17 mouse cellular contexts compared by ENCODE assay signal in genomic region chr6:106078071-106078603, GRCm38 (mm10).
A peak's percentile ranks its signal among the peaks of the same experiment; 100 is the strongest.
DNase-seq lines count a peak whose midpoint lies in the region; ATAC-seq and TF ChIP-seq lines count a peak whose summit lies in the region.
"Had no signal": no experiment of that assay in that cellular context is flagged by ENCODE, and none has a peak within 500 bp of the region (broad histone marks: within the 10 kb centered on the region; RNA-seq: fewer than 3 reads in every experiment).

No protein-coding gene starts in this region.

- peak; percentile 3 for DNase-seq in embryo, embryonic 11 days
- DNase-seq in embryo, embryonic 9.5 days (ENCODE audit: extremely low spot score), result no peak
- DNase-seq in liver, adult 2 months (ENCODE audit: extremely low read depth, low read depth, low spot score), result peak; percentile 2
- DNase-seq in liver, embryonic 11.5 days (ENCODE audit: low spot score), result no peak
- no peak for DNase-seq in heart, adult 11 months
- no peak for DNase-seq in thymus, postnatal 0 days (ENCODE audit: low spot score)
- DNase-seq: adrenal gland, adult 2 months; cerebellum, postnatal 14 days; heart, adult 18-20 months; kidney, postnatal 36 days; layer of hippocampus, postnatal 36 days; lung, adult 18-20 months; spleen, adult 18-20 months; thymus, postnatal 25 days had no signal

- no peak for TF ChIP-seq CTCF in liver, adult 2 months (IDR thresholded peaks at IDR 0.05; ENCODE audit: low read depth, low read length)

- ATAC-seq in liver, embryonic 11.5 days (replicated peaks; ENCODE audit: low FRiP score), result no peak
- peak; percentile 52; the same call in 1 of the 2 replicates for ATAC-seq in hindbrain, embryonic 16.5 days
- peak; percentile 45; the same call in 1 of the 2 replicates for ATAC-seq in neural tube, embryonic 15.5 days (ENCODE audit: low FRiP score)

- H3K4me2 ChIP-seq in liver, embryonic 11.5 days, result no peak overlapping the region
- H3K4me2 ChIP-seq in hindbrain, embryonic 16.5 days (ENCODE audit: low read length), result no peak overlapping the region
- H3K4me2 ChIP-seq in neural tube, embryonic 15.5 days, result no peak overlapping the region

- H3K9me3 ChIP-seq in liver, embryonic 11.5 days (ENCODE audit: control insufficient read depth, low read length), result no peaks in the 10 kb centered on the region
- H3K9me3 ChIP-seq in hindbrain, embryonic 16.5 days (ENCODE audit: control insufficient read depth, low read length), result no peaks in the 10 kb centered on the region
- H3K9me3 ChIP-seq in neural tube, embryonic 15.5 days (replicated peaks), result no peaks in the 10 kb centered on the region

- H3K4me3 ChIP-seq in liver, adult 2 months (ENCODE audit: insufficient read depth, low read depth, low read length), result no peak overlapping the region
- H3K4me3 ChIP-seq in liver, embryonic 11.5 days (ENCODE audit: low read depth, low read length), result no peak overlapping the region
- H3K4me3 ChIP-seq in hindbrain, embryonic 16.5 days (ENCODE audit: low read length), result no peak overlapping the region
- H3K4me3 ChIP-seq in neural tube, embryonic 15.5 days (replicated peaks), result no peak overlapping the region
- H3K4me3 ChIP-seq: myocyte had no signal

- WGBS in liver, adult 2 months, result 65% methylated on average over 4 of the region's 4 CpGs
- WGBS in liver, embryonic 11.5 days, result 84% methylated on average over 4 of the region's 4 CpGs
- WGBS in hindbrain, embryonic 16.5 days, result 25% methylated on average over 4 of the region's 4 CpGs
- WGBS in neural tube, embryonic 15.5 days, result 22% methylated on average over 4 of the region's 4 CpGs

- TF ChIP-seq POLR2A in liver, adult 2 months (IDR thresholded peaks at IDR 0.05; ENCODE audit: extremely low read depth, insufficient read depth, low read length), result no peak

- H3K79me2 ChIP-seq in liver, adult 2 months (ENCODE audit: control insufficient read depth, insufficient read depth, low read length), result no peaks in the 10 kb centered on the region

- H3K4me1 ChIP-seq in liver, adult 2 months (ENCODE audit: control insufficient read depth, insufficient read depth, low read length), result no peaks in the 10 kb centered on the region
- H3K4me1 ChIP-seq in liver, embryonic 11.5 days (replicated peaks; ENCODE audit: control insufficient read depth, insufficient read depth, low read length), result no peaks in the 10 kb centered on the region
- H3K4me1 ChIP-seq in hindbrain, embryonic 16.5 days (ENCODE audit: control insufficient read depth, insufficient read depth, low read depth, low read length), result no peaks in the 10 kb centered on the region; the same call in 1 of the 2 replicates
- H3K4me1 ChIP-seq in neural tube, embryonic 15.5 days, result 0 out of 2 replicates have a peak, but pooled peaks cover 4% of the 10 kb centered on the region

- no peak overlapping the region for H3K27ac ChIP-seq in liver, adult 2 months (replicated peaks; ENCODE audit: insufficient read depth, low read depth, low read length)
- H3K27ac ChIP-seq in liver, embryonic 11.5 days (ENCODE audit: low read depth, low read length), result no peak overlapping the region
- H3K27ac ChIP-seq in hindbrain, embryonic 16.5 days (ENCODE audit: low read depth, low read length), result no peak overlapping the region
- peak overlapping the region; percentile 37 for H3K27ac ChIP-seq in neural tube, embryonic 15.5 days (replicated peaks)

- no peaks in the 10 kb centered on the region for H3K27me3 ChIP-seq in liver, adult 2 months (ENCODE audit: control insufficient read depth, insufficient read depth, low read length)
- H3K27me3 ChIP-seq in liver, embryonic 11.5 days (replicated peaks; ENCODE audit: control insufficient read depth, insufficient read depth, low read length), result no peaks in the 10 kb centered on the region
- no peaks in the 10 kb centered on the region for H3K27me3 ChIP-seq in hindbrain, embryonic 16.5 days (replicated peaks; ENCODE audit: control insufficient read depth, insufficient read depth, low read length)
- H3K27me3 ChIP-seq in neural tube, embryonic 15.5 days (replicated peaks), result no peaks in the 10 kb centered on the region

- H3K36me3 ChIP-seq in liver, adult 2 months (ENCODE audit: control insufficient read depth, insufficient read depth, low read length), result no peaks in the 10 kb centered on the region
- no peaks in the 10 kb centered on the region for H3K36me3 ChIP-seq in liver, embryonic 11.5 days (ENCODE audit: control insufficient read depth, insufficient read depth, low read length)
- H3K36me3 ChIP-seq in hindbrain, embryonic 16.5 days (ENCODE audit: control insufficient read depth, insufficient read depth, low read length), result no peaks in the 10 kb centered on the region
- no peaks in the 10 kb centered on the region for H3K36me3 ChIP-seq in neural tube, embryonic 15.5 days

- no peak overlapping the region for H3K9ac ChIP-seq in liver, adult 2 months (ENCODE audit: low read depth, low read length)
- H3K9ac ChIP-seq in liver, embryonic 11.5 days (ENCODE audit: low read depth, low read length), result no peak overlapping the region
- H3K9ac ChIP-seq in hindbrain, embryonic 16.5 days (ENCODE audit: low read depth, low read length), result no peak overlapping the region
- H3K9ac ChIP-seq in neural tube, embryonic 15.5 days (replicated peaks), result no peak overlapping the region

Comparison
In these comparisons a context has a peak if more than half of its experiments do, and no peak if none do; other contexts are left out.
1. DNase-seq: peak in embryo, embryonic 11 days (single experiment) and liver, adult 2 months (single experiment); none in embryo, embryonic 9.5 days (single experiment), liver, embryonic 11.5 days (single experiment), heart, adult 11 months (single experiment) and thymus, postnatal 0 days (single experiment).